Mouse (Mus musculus) bone marrow macrophage, adult 2 months (primary cell): ENCODE measurements around the gene Rpp38. TPM values are rescaled to one million over a fixed set of nuclear protein-coding genes. Genes with fewer than 3 reads are reported as not detected.
A peak's percentile ranks its signal among the peaks of the same experiment; 100 is the strongest.

Experiments used
- H3K27ac ChIP-seq: 2 replicates; pipeline ENCODE4 v1.5.1; 2012; ENCODE audit warnings: low read depth, low read length; ENCODE audit not compliant: insufficient read depth
- H3K4me1 ChIP-seq: 2 replicates; pipeline ENCODE4 v1.6.1; 2012; ENCODE audit warnings: low read length; ENCODE audit not compliant: control insufficient read depth, insufficient read depth
- H3K4me3 ChIP-seq: 2 replicates; pipeline ENCODE4 v1.5.1; 2012; ENCODE audit warnings: mild to moderate bottlenecking, low read length, moderate library complexity; ENCODE audit not compliant: insufficient read depth
- CTCF ChIP-seq: IDR thresholded peaks from 2 replicates; pipeline ENCODE4 v1.5.1; 2012; ENCODE audit warnings: low read depth, mild to moderate bottlenecking, low read length, moderate library complexity
- POLR2A ChIP-seq: IDR thresholded peaks from 2 replicates; pipeline ENCODE4 v1.6.1; 2012; ENCODE audit warnings: mild to moderate bottlenecking, low read depth, low read length, borderline replicate concordance
- polyA plus RNA-seq: library from polyadenylated mRNA; stranded (reverse); fragments of >200 nt; gene quantifications from 2 replicates; pipeline ENCODE4 v1.2.4, GENCODE M21; 2012; ENCODE audit not compliant: missing spikeins, insufficient read depth, insufficient read length

Gene Rpp38
- 4.7 and 5.5 TPM in 2 replicates for polyA plus RNA-seq

DNA sequence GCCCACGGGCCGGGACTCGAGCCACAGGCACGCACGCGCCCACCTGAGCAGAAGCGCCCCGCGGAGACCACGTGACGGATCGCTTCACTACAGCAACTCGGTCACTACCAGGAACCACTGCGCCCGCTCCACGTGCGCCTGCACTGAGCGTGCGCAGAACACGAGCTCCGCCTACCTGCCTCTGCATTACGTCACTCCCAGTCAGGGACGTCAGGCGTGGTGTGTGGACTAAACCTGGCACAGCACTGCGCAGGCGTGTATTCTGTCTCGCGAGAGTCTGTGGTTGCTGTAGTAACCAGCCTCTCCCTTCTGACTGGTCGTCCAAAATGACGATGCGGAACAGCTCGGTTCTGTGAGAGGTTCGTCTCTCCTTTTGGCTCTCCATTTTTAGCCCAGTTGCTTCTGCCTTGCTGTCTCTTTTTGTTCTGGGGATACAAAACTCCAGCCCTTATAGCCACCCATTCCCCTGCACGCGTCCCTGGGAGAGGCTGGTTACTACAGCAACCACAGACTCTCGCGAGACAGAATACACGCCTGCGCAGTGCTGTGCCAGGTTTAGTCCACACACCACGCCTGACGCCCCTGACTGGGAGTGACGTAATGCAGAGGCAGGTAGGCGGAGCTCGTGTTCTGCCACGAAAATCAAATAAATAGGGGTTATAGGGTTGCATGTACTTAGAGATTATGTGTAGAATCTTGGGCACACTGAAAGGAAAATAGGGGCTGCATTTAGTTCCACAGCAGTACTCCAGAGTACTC lies at the start of gene Rpp38:
Gene Rpp38, minus strand, starts transcription at position 160 of the 759 bp plus-strand sequence.
- peaks cover 11% of the 10 kb centered on the region for H3K4me1 ChIP-seq
- TF ChIP-seq POLR2A, result no peak
- no peak for TF ChIP-seq CTCF
- H3K4me3 ChIP-seq, result peak within 1 kb of the TSS; percentile 94
- H3K27ac ChIP-seq, result peak within 1 kb of the TSS; percentile 82

DNA sequence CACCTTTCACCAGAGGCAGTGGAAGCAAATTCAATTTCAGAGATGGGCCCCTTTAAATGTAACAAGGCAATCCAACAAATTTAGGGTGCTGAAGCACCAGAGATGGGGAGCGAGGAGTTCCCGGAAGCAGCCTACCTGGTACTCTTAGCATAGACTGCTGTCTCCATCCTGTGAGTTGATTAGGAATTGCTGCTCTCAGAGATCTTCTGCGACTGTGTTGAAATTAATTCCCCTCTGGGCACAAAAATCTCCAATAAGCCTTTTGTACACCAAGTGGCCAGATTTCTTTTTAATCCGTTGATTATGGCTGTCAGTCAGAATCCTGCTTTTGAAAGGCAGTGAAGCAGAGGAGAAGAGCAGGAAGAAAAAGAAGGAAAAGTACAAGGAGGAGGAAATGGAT lies 32.7 kb upstream of the Rpp38 start:
- H3K4me3 ChIP-seq, result no peak overlapping the region
- TF ChIP-seq POLR2A (no peak), CTCF (no peak)

DNA sequence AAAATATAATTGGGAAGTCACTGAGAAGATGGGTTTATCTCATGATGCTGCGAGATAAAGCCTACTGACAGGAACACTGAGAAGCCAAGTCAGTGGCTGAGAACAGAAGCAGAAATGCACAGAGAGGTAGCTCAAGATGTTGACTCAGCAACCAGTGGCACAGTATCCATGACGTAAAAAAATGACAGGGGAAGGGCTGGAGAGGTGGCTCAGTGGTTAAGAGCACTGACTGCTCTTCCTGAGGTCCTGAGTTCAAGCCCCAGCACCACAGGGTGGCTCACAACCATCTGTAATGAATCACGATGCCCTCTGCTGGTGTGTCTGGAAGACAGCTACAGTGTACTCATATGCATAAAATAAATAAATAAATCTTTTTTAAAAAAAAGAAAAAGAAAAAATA lies 28.6 kb upstream of the Rpp38 start:
- TF ChIP-seq CTCF (no peak), POLR2A (no peak)
- peaks cover 16% of the 10 kb centered on the region for H3K4me1 ChIP-seq
- H3K4me3 ChIP-seq, result no peak overlapping the region
- H3K27ac ChIP-seq, result no peak overlapping the region

More for the DNA sequence above, 32.7 kb upstream of the Rpp38 start:
- no peaks in the 10 kb centered on the region for H3K4me1 ChIP-seq
- no peak overlapping the region for H3K27ac ChIP-seq

DNA sequence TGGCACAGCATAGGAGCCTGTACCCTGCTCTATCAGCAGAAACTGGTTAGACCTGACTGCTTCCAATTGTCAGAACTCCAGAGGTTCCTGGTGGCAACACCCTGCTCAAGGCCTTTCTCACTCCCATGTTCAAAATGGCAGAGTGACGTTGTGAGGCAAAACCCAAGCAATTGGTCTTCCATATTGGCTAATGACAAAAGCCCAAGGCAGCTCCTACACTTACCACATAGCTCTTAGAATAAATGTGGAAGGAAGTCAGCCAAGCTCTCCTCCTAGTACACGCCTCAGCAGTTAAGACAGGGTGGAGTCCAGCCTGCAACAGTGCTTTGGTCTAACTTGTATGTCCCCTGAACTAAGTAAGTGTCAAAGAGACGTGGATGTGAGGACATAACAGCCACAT lies 25.4 kb upstream of the Rpp38 start:
- TF ChIP-seq CTCF (no peak), POLR2A (no peak)
- peaks cover 24% of the 10 kb centered on the region for H3K4me1 ChIP-seq
- no peak overlapping the region for H3K27ac ChIP-seq
- H3K4me3 ChIP-seq, result no peak overlapping the region

DNA sequence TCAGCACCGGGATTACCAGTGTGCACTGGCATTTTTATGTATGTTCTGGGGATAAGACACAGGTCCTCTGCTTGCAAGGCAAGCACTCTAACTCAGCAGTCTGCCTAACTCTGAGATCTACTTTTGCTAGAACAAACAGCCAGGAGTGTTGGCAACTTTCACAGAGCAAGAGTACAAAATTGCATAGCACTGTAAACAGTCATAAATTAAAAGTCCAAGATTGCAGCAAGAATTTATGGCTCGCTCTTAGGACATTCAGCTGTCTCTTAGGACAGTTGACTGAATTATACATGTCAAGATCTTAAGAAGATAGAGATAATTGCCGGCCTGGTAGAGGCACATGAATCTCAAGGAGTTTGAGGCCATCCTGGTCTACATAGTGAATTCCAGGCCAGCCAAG lies 23.9 kb upstream of the Rpp38 start:
- TF ChIP-seq POLR2A (no peak), CTCF (no peak)
- Histone ChIP-seq H3K4me1 (peaks cover 24% of the 10 kb centered on the region), H3K27ac (peak overlapping the region; percentile 51), H3K4me3 (no peak overlapping the region)

DNA sequence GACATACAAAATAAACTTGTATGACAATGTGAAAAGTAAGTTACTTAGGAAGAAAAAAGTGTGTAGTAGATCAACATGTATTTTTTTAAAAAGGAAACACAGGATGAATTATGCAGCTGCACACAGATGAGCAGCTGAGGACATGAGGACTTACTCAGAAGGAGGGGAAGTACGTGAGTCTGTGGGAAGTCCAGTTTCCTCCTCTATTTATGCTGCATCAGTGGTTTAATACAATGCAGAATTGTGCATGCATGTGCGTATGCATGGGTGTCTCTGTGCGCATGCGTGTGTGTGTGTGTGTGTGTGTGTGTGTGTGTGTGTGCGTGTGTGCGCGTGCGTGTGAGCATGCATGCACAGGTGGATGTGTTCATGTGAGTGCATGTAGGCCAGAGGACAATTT lies 23.4 kb upstream of the Rpp38 start:
- H3K27ac ChIP-seq, result peak overlapping the region; percentile 51

DNA sequence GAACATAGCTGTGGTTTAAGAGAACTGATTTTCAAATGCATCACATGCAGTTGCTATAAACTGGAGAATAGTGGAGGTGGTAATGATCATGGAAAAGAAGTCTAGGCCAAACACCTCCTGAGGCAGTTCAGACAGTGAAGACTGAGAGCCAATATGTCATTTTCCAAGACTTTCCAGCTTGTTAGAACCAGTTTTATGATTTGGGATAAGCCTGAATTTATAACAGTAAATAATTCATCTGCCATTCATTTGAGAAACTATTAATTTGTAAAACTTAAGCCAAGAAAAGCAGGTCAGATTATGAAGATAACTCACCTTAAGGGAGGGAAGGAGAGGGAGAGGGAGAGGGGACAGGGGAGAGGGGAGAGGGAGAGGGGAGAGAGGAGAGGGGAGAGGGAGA lies 20.7 kb upstream of the Rpp38 start:
- Histone ChIP-seq H3K4me1 (peaks cover 24% of the 10 kb centered on the region), H3K4me3 (no peak overlapping the region), H3K27ac (no peak overlapping the region)
- no peak for TF ChIP-seq CTCF
- no peak for TF ChIP-seq POLR2A

More for the DNA sequence above, 23.4 kb upstream of the Rpp38 start:
- H3K4me1 ChIP-seq, result peaks cover 24% of the 10 kb centered on the region
- H3K4me3 ChIP-seq, result no peak overlapping the region
- TF ChIP-seq CTCF (no peak), POLR2A (no peak)

DNA sequence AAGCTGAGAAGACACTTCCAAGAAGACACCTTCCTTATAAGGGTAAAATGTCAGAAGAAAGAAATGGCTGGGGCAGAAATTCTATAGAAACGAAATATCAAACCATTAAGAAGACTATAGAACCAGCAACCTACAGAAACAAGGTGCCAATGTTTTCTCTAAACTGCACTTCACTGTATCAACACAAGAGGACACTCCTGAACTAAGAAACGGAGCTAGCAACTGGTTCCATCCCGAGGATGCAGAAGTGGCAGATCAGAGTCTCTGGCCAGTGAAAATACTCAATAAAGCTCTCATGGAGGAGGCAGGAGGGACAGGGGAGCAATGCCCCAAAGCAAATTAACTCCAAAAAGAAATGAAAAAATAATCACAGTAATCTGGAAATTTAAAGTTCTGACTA lies 16.5 kb upstream of the Rpp38 start:
- TF ChIP-seq POLR2A (no peak), CTCF (no peak)
- no peak overlapping the region for H3K27ac ChIP-seq
- no peaks in the 10 kb centered on the region for H3K4me1 ChIP-seq
- no peak overlapping the region for H3K4me3 ChIP-seq

DNA sequence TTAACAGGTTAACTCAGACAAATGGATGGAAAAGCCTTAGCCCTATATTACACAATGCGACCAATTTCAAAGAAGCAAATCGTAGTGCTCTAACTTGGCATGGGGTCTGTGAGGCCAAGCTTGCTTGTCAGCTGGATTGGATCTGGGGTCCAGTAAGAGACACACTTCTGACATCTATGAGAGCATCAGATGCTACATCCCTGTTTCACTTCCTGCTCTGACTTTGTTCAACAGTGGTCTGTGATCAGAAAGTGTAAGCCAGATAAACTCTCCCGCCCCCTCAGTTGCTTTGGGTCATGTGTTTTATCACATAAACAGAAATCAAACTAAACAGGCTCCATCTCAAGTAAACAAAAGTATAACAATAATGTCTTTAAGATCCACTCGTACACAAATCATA lies 16.0 kb upstream of the Rpp38 start:
- Histone ChIP-seq H3K4me3 (no peak overlapping the region), H3K4me1 (no peaks in the 10 kb centered on the region), H3K27ac (no peak overlapping the region)
- no peak for TF ChIP-seq POLR2A
- TF ChIP-seq CTCF, result no peak

DNA sequence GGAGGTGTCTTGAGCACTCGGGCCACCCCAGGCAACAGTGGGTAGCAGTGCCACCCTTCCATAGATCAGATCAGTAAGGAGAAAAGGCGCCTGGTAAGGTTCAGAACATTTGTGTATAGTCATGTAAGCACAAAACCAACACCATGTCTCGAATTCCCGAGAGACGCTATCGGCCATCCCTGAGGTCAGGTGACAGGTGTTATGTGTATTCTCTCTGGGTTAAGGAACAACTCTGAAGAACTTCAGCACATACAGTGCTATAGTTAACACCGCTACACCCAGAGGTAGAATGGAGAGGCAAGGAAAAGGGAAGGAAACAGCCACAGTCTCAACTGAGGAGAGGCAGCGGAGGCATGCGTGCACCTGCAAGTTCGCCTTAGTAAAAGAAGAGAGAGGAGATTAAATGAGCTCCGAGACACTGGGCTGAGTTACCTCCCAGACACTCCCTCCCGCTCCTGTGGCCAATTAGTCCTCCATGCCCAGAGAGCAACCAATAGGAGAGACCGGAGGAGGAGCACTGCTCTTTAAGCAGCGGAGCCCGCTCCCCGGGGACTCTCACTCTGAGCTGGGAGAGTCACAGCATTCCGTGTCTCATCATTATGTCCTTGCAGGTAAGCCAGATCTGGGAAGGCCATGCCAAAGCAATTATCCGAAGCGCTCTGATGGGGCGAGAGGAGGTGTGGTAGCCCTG lies 3.3 kb upstream of the Rpp38 start, which contains the start of gene Acbd7:
Gene Acbd7, plus strand, starts transcription at position 558 of the 691 bp plus-strand sequence.
- H3K4me3 ChIP-seq, result peak within 1 kb of the TSS; percentile 44
- peaks cover 6% of the 10 kb centered on the region for H3K4me1 ChIP-seq
- TF ChIP-seq POLR2A (no peak), CTCF (no peak)
- H3K27ac ChIP-seq, result no peak within 1 kb of the TSS

DNA sequence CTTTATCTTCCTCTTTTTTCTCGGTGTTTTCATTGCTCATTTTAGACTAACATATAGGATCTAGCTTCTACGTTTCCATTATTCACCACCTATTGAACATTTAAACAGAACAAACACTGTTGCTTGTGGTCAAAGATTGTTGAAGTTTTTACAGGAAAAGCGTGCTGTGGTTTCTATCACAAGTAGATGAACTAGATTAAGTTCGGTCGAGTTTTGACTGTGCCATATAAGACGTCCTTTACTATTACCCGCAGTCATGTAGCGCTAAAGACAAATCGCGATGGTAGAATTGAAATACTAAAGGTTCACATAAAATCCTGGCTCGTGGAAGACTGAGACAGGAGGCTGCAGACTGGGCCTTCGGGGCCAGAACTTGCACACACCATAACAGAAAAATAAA lies 1.3 kb upstream of the Rpp38 start:
- Histone ChIP-seq H3K4me1 (peaks cover 11% of the 10 kb centered on the region), H3K4me3 (no peak overlapping the region), H3K27ac (no peak overlapping the region)
- no peak for TF ChIP-seq CTCF
- TF ChIP-seq POLR2A, result no peak
